Mouse (Mus musculus) stomach, postnatal 0 days (tissue): Measurements from ENCODE around the gene Xiap.
A peak's percentile ranks its signal among the peaks of the same experiment; 100 is the strongest.

Experiments used
- CTCF ChIP-seq: IDR thresholded peaks from 2 replicates; pipeline ENCODE4 v1.5.1; 2016; ENCODE audit warnings: antibody characterized with exemption, low read depth, mild to moderate bottlenecking, moderate library complexity
- EP300 ChIP-seq: optimal IDR thresholded peaks from 2 replicates; pipeline ENCODE3; 2016; ENCODE audit warnings: antibody characterized with exemption

DNA sequence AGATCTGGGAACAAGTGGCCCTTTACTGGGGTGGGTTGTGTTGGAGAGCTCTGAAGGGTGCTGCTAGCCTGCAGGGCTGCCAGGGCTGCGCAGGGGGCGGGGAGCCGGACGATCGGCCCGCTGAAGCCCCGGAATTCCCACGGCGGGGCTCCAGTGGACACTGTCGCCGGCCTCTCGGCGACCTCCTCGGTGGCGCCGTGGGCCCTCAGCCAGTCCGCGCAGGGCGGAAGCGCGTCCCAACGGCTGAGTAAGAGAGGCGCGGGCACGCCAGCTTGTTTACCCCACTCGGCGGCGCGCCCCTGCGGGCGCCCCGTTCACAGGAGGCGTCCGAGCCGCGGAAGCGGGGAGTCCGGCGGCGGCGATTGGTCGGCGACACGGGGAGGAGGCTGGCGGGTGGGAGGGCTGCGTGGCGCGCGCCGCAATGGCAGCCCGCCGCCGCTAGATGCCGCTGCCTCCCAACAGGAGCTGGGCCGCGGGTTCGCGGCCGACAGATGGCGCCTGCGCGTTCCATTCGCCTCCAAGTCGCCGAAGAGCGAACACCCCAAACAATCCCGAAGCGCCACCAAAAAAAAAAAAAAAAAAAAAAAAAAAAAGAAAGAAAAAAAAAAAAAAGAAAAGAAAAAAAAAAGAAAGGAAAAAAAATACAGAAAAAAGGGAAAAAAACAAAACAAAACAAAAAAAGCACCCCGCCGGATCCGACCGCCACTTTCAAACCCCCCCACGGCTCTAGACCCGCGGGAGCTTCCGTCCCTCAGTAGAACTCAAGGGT, 89.5 kb downstream of the Xiap start, which contains the start of gene Stag2:
- no peak for TF ChIP-seq EP300
- TF ChIP-seq CTCF = peak; percentile 79
